37 mouse cellular contexts compared by ENCODE assay signal in the genomic region with DNA sequence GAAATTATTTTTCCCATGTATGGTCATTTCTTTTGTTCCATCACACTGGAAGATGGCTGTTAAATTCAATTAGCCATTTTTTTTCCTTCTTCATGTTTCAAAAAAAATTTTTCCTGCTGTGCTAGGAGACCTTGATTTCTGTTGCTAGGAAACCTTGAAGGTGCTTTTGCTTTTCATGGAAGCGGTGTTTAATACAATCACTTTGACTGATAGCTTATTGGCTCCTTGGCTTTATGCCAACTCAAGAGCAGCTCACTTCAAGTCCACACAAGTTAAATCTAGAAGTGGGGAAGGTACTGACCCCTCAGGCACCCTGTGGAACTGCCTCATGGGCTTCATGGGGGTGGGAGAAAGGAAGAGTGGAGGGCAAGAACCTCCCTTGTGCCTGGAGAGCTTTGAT. TPM values are rescaled to one million over a fixed set of nuclear protein-coding genes. Genes with fewer than 3 reads are reported as not detected.
DNase-seq lines count a peak whose midpoint lies in the region; ATAC-seq and TF ChIP-seq lines count a peak whose summit lies in the region.
"Had no signal": no experiment of that assay in that cellular context is flagged by ENCODE, and none has a peak within 500 bp of the region (broad histone marks: within the 10 kb centered on the region; RNA-seq: fewer than 3 reads in every experiment).

No protein-coding gene starts in this region.

- H3K4me3 ChIP-seq in forebrain, embryonic 13.5 days = no peak overlapping the region
- H3K4me3 ChIP-seq in forebrain, embryonic 10.5 days = no peak overlapping the region
- H3K4me3 ChIP-seq in hindbrain, embryonic 16.5 days (ENCODE audit: low read length) = no peak overlapping the region
- H3K4me3 ChIP-seq in hindbrain, embryonic 11.5 days (ENCODE audit: low read depth, low read length) = no peak overlapping the region
- H3K4me3 ChIP-seq in midbrain, postnatal 0 days (ENCODE audit: low read depth, low read length) = no peak overlapping the region
- H3K4me3 ChIP-seq: embryonic facial prominence, embryonic 13.5 days; erythroblast, embryonic 14.5 days; gastrocnemius, adult 2 months; heart, adult 2 months; heart, embryonic 13.5 days; liver, embryonic 12.5 days; megakaryocyte, embryonic 14.5 days had no signal

- no peak for TF ChIP-seq POLR2A in brain, embryonic 14.5 days (IDR thresholded peaks at IDR 0.05; ENCODE audit: borderline replicate concordance, extremely low read depth, insufficient read depth, insufficient read length, poor library complexity, severe bottlenecking)

- H3K9me3 ChIP-seq in forebrain, embryonic 13.5 days (replicated peaks) = no peaks in the 10 kb centered on the region
- no peaks in the 10 kb centered on the region for H3K9me3 ChIP-seq in forebrain, embryonic 10.5 days
- no peaks in the 10 kb centered on the region for H3K9me3 ChIP-seq in hindbrain, embryonic 16.5 days (ENCODE audit: control insufficient read depth, low read length)
- H3K9me3 ChIP-seq in hindbrain, embryonic 11.5 days (ENCODE audit: control insufficient read depth, low read length) = no peaks in the 10 kb centered on the region
- no peaks in the 10 kb centered on the region for H3K9me3 ChIP-seq in midbrain, postnatal 0 days (ENCODE audit: low read length)
- H3K9me3 ChIP-seq: embryonic facial prominence, embryonic 13.5 days; G1E; heart, embryonic 13.5 days; liver, embryonic 12.5 days had no signal

- H3K36me3 ChIP-seq in forebrain, embryonic 13.5 days (ENCODE audit: poor library complexity, severe bottlenecking) = no peaks in the 10 kb centered on the region
- no peaks in the 10 kb centered on the region for H3K36me3 ChIP-seq in forebrain, embryonic 10.5 days (replicated peaks)
- H3K36me3 ChIP-seq in hindbrain, embryonic 16.5 days (ENCODE audit: control insufficient read depth, insufficient read depth, low read length) = no peaks in the 10 kb centered on the region
- H3K36me3 ChIP-seq in hindbrain, embryonic 11.5 days (ENCODE audit: control insufficient read depth, insufficient read depth, low read length) = no peaks in the 10 kb centered on the region
- H3K36me3 ChIP-seq in midbrain, postnatal 0 days (ENCODE audit: insufficient read depth, low read length) = no peaks in the 10 kb centered on the region
- H3K36me3 ChIP-seq: embryonic facial prominence, embryonic 13.5 days; G1E; heart, embryonic 13.5 days; liver, embryonic 12.5 days had no signal

- H3K4me2 ChIP-seq in forebrain, embryonic 13.5 days = no peak overlapping the region
- no peak overlapping the region for H3K4me2 ChIP-seq in hindbrain, embryonic 16.5 days (ENCODE audit: low read length)
- H3K4me2 ChIP-seq in hindbrain, embryonic 11.5 days (replicated peaks; ENCODE audit: low read depth, low read length) = no peak overlapping the region
- no peak overlapping the region for H3K4me2 ChIP-seq in midbrain, postnatal 0 days (ENCODE audit: low read depth, low read length, poor library complexity, severe bottlenecking)
- H3K4me2 ChIP-seq: embryonic facial prominence, embryonic 13.5 days; heart, embryonic 13.5 days; liver, embryonic 12.5 days had no signal

- 61% methylated on average over 1 of the region's 1 CpGs for WGBS in forebrain, embryonic 13.5 days
- WGBS in forebrain, embryonic 10.5 days = 98% methylated on average over 1 of the region's 1 CpGs
- 39% methylated on average over 1 of the region's 1 CpGs for WGBS in hindbrain, embryonic 16.5 days
- WGBS in hindbrain, embryonic 11.5 days = 76% methylated on average over 1 of the region's 1 CpGs
- WGBS in midbrain, postnatal 0 days = 53% methylated on average over 1 of the region's 1 CpGs

- TF ChIP-seq CTCF in brain, embryonic 14.5 days (IDR thresholded peaks at IDR 0.05; ENCODE audit: borderline replicate concordance, extremely low read depth, insufficient read depth, insufficient read length) = no peak
- no peak for TF ChIP-seq CTCF in midbrain, postnatal 0 days (IDR thresholded peaks at IDR 0.05)

- no peak for DNase-seq in forebrain, embryonic 10.5 days (ENCODE audit: extremely low spot score, low spot score)
- DNase-seq in hindbrain, embryonic 11.5 days (ENCODE audit: low spot score) = no peak
- DNase-seq in brain, embryonic 14.5 days (ENCODE audit: low read depth) = peak; percentile 69
- peak; percentile 68 for DNase-seq in midbrain, postnatal 0 days (ENCODE audit: low spot score)
- no peak for DNase-seq in frontal cortex, postnatal 14 days (ENCODE audit: low spot score in 2 of 2)
- DNase-seq in gastrocnemius, adult 8-10 months (ENCODE audit: low spot score in 2 of 2) = no peak
- DNase-seq: adrenal gland, adult 8-10 months; cerebellum, adult 11-12 months; cerebellum, adult 9-11 months; embryo, embryonic 11 days; gastrocnemius, adult 2 months; heart, adult 2 months; heart, postnatal 10 days; kidney, adult 8-10 months; kidney, postnatal 4 days; liver, postnatal 0 days; lung, postnatal 4 days; thymus, postnatal 36 days had no signal

- no peaks in the 10 kb centered on the region for H3K4me1 ChIP-seq in forebrain, embryonic 13.5 days
- H3K4me1 ChIP-seq in forebrain, embryonic 10.5 days = 0 out of 2 replicates have a peak, but pooled peaks cover 6% of the 10 kb centered on the region
- H3K4me1 ChIP-seq in hindbrain, embryonic 16.5 days (ENCODE audit: control insufficient read depth, insufficient read depth, low read depth, low read length) = peaks cover 3% of the 10 kb centered on the region; the same call in 1 of the 2 replicates
- H3K4me1 ChIP-seq in hindbrain, embryonic 11.5 days (replicated peaks; ENCODE audit: control insufficient read depth, insufficient read depth, low read length) = no peaks in the 10 kb centered on the region
- H3K4me1 ChIP-seq in midbrain, postnatal 0 days (ENCODE audit: insufficient read depth, low read length) = no peaks in the 10 kb centered on the region
- H3K4me1 ChIP-seq: embryonic facial prominence, embryonic 13.5 days; liver, embryonic 12.5 days had no signal

- no peaks in the 10 kb centered on the region for H3K27me3 ChIP-seq in forebrain, embryonic 13.5 days
- H3K27me3 ChIP-seq in forebrain, embryonic 10.5 days (ENCODE audit: poor library complexity, severe bottlenecking) = no peaks in the 10 kb centered on the region
- H3K27me3 ChIP-seq in hindbrain, embryonic 16.5 days (replicated peaks; ENCODE audit: control insufficient read depth, insufficient read depth, low read length) = no peaks in the 10 kb centered on the region
- no peaks in the 10 kb centered on the region for H3K27me3 ChIP-seq in hindbrain, embryonic 11.5 days (ENCODE audit: control insufficient read depth, insufficient read depth, low read length)
- no peaks in the 10 kb centered on the region for H3K27me3 ChIP-seq in midbrain, postnatal 0 days (ENCODE audit: insufficient read depth, low read length)
- H3K27me3 ChIP-seq: embryonic facial prominence, embryonic 13.5 days; heart, embryonic 13.5 days; liver, embryonic 12.5 days; megakaryocyte, embryonic 14.5 days had no signal

- peak; percentile 53; the same call in 1 of the 2 replicates for ATAC-seq in forebrain, embryonic 13.5 days
- 0 out of 2 replicates have a peak, but pooled peaks have one; percentile 60 for ATAC-seq in hindbrain, embryonic 16.5 days
- ATAC-seq in hindbrain, embryonic 11.5 days (ENCODE audit: low FRiP score) = no peak
- ATAC-seq in midbrain, postnatal 0 days (ENCODE audit: low FRiP score) = peak; percentile 62
- ATAC-seq: intestine, embryonic 16.5 days; liver, embryonic 12.5 days; liver, postnatal 0 days had no signal

- no peak overlapping the region for H3K27ac ChIP-seq in forebrain, embryonic 13.5 days
- H3K27ac ChIP-seq in forebrain, embryonic 10.5 days = no peak overlapping the region
- peak overlapping the region; percentile 16; the same call in 1 of the 2 replicates for H3K27ac ChIP-seq in hindbrain, embryonic 16.5 days (ENCODE audit: low read depth, low read length)
- no peak overlapping the region for H3K27ac ChIP-seq in hindbrain, embryonic 11.5 days (ENCODE audit: low read depth, low read length)
- peak overlapping the region; percentile 21; the same call in 1 of the 2 replicates for H3K27ac ChIP-seq in midbrain, postnatal 0 days (ENCODE audit: low read depth, low read length)
- H3K27ac ChIP-seq: embryonic facial prominence, embryonic 13.5 days; gastrocnemius, adult 2 months; heart, adult 2 months; heart, embryonic 13.5 days; kidney, postnatal 0 days; liver, embryonic 12.5 days had no signal

- H3K9ac ChIP-seq in forebrain, embryonic 13.5 days = no peak overlapping the region
- no peak overlapping the region for H3K9ac ChIP-seq in hindbrain, embryonic 16.5 days (ENCODE audit: low read depth, low read length)
- no peak overlapping the region for H3K9ac ChIP-seq in hindbrain, embryonic 11.5 days (ENCODE audit: low read depth, low read length)
- H3K9ac ChIP-seq in midbrain, postnatal 0 days (replicated peaks; ENCODE audit: low read length, poor library complexity, severe bottlenecking) = no peak overlapping the region
- H3K9ac ChIP-seq: embryonic facial prominence, embryonic 13.5 days; heart, embryonic 13.5 days; liver, embryonic 12.5 days; liver, postnatal 0 days had no signal

RNA-seq across cellular contexts. Expression of a gene that starts 38.1 kb away (rescaled TPM):
- polyA plus RNA-seq in forebrain, embryonic 13.5 days (2015; fragmentation: Nextera tagmentation; extraction: Ambion mirVana) = not detected in 2 replicates
- polyA plus RNA-seq in forebrain, embryonic 10.5 days (2016; fragmentation: Nextera tagmentation; extraction: Ambion mirVana) = not detected in 2 replicates
- not detected in 2 replicates for polyA plus RNA-seq in hindbrain, embryonic 16.5 days (2015; fragmentation: Nextera tagmentation; extraction: Ambion mirVana)
- not detected in 2 replicates for polyA plus RNA-seq in hindbrain, embryonic 11.5 days (2014; fragmentation: Nextera tagmentation; extraction: Ambion mirVana)
- polyA plus RNA-seq in brain, embryonic 14.5 days (2012; rRNA removed) = not detected in 2 replicates
- total RNA-seq in midbrain, postnatal 0 days (2014; rRNA removed) = not detected in 2 replicates
- polyA plus RNA-seq in midbrain, postnatal 0 days (2015; fragmentation: Nextera tagmentation; extraction: Ambion mirVana) = not detected in 2 replicates
- total RNA-seq in gastrocnemius, adult 8-10 months (2022) = 1 to 10 TPM in 2 of 4 experiments, not detected in 2; 1.4 to 1.7 TPM
- total RNA-seq: G1E; gastrocnemius, postnatal 4 days; layer of hippocampus, adult 8-10 months; layer of hippocampus, postnatal 25 days; left cerebral cortex, adult 8-10 months; left cerebral cortex, postnatal 36 days; monocyte, adult 5-6 weeks had no signal
- polyA plus RNA-seq: embryonic facial prominence, embryonic 13.5 days; erythroblast, embryonic 14.5 days; G1E; heart, adult 2 months; heart, embryonic 13.5 days; intestine, embryonic 16.5 days; kidney, postnatal 0 days; limb, embryonic 14.5 days; liver, embryonic 12.5 days; liver, postnatal 0 days; lung, embryonic 16.5 days; neural tube, embryonic 14.5 days had no signal

Comparison
In these comparisons a context has a peak if more than half of its experiments do, and no peak if none do; other contexts are left out.
1. H3K27ac ChIP-seq: peak in hindbrain, embryonic 16.5 days (single experiment) and midbrain, postnatal 0 days (single experiment); none in forebrain, embryonic 13.5 days (single experiment), forebrain, embryonic 10.5 days (single experiment) and hindbrain, embryonic 11.5 days (single experiment).
2. DNase-seq: peak in brain, embryonic 14.5 days (single experiment) and midbrain, postnatal 0 days (single experiment); none in forebrain, embryonic 10.5 days (single experiment), hindbrain, embryonic 11.5 days (single experiment), frontal cortex, postnatal 14 days (0 of 2) and gastrocnemius, adult 8-10 months (0 of 2).